Mouse (Mus musculus) bone marrow, adult 2 months (tissue): ENCODE data around the gene Mycbp2.

Experiments
- CTCF ChIP-seq: fragments of 200-500 bp; IDR thresholded peaks from 2 replicates; pipeline ENCODE4 v1.5.1; 2011; ENCODE audit warnings: low read length, control low read depth; ENCODE audit not compliant: control insufficient read depth, insufficient read depth
- POLR2A ChIP-seq: fragments of 200-500 bp; IDR thresholded peaks from 2 replicates; pipeline ENCODE4 v1.6.1; 2011; ENCODE audit warnings: low read depth, mild to moderate bottlenecking, control low read depth, low read length, borderline replicate concordance; ENCODE audit not compliant: control insufficient read depth

- TF ChIP-seq POLR2A: no peak
- no peak for TF ChIP-seq CTCF
Observed at GRCm38 (mm10) chr14:103114994-103115670, 231.5 kb downstream of the Mycbp2 start.
